Mouse (Mus musculus): ENCODE data around the gene Tob1.

- TF ChIP-seq CTCF (IDR thresholded peaks at IDR 0.05; ENCODE audit: borderline replicate concordance, insufficient read depth, low read length) (no peak), POLR2A (IDR thresholded peaks at IDR 0.05; ENCODE audit: low read depth, low read length) (no peak)
These were observed 29.6 kb upstream of the Tob1 start for GRCm38 (mm10) chr11:94181694-94182093.

All from embryonic fibroblast, embryonic 13.5 days (primary cell).